Mouse (Mus musculus) cerebellum, adult 2 months (tissue): ENCODE measurements around the gene Foxc2.
A peak's percentile ranks its signal among the peaks of the same experiment; 100 is the strongest.

Experiments
- CTCF ChIP-seq: fragments of 200-500 bp; IDR thresholded peaks from 2 replicates; pipeline ENCODE4 v1.5.1; 2011; ENCODE audit warnings: low read depth, mild to moderate bottlenecking, control low read depth, low read length, moderate library complexity, borderline replicate concordance; ENCODE audit not compliant: insufficient read depth
- POLR2A ChIP-seq: fragments of 200-500 bp; IDR thresholded peaks from 2 replicates; pipeline ENCODE4 v1.6.1; 2011; ENCODE audit warnings: low read length, control low read depth, borderline replicate concordance; ENCODE audit not compliant: insufficient read depth

- peak; percentile 99; the same call in 1 of the 2 replicates for TF ChIP-seq POLR2A
- TF ChIP-seq CTCF, result no peak; the same call in 1 of the 2 replicates
Observed at GRCm38 (mm10) chr8:121107668-121108656, 8.0 kb upstream of the Foxc2 start, which contains the start of gene Mthfsd.
